Mouse (Mus musculus) skeletal muscle tissue, postnatal 0 days (tissue): ENCODE data around the gene Dzip1l. TPM values are rescaled to one million over a fixed set of nuclear protein-coding genes. Genes with fewer than 3 reads are reported as not detected.

Source experiments
- polyA plus RNA-seq: library from polyadenylated mRNA; unstranded; fragments of >200 nt; fragmentation: Nextera tagmentation; extraction: Ambion mirVana; gene quantifications from 2 replicates; pipeline ENCODE4 v1.2.1, GENCODE M21; 2015

The Dzip1l gene
- polyA plus RNA-seq = 4.4 TPM in 2 replicates

DNA sequence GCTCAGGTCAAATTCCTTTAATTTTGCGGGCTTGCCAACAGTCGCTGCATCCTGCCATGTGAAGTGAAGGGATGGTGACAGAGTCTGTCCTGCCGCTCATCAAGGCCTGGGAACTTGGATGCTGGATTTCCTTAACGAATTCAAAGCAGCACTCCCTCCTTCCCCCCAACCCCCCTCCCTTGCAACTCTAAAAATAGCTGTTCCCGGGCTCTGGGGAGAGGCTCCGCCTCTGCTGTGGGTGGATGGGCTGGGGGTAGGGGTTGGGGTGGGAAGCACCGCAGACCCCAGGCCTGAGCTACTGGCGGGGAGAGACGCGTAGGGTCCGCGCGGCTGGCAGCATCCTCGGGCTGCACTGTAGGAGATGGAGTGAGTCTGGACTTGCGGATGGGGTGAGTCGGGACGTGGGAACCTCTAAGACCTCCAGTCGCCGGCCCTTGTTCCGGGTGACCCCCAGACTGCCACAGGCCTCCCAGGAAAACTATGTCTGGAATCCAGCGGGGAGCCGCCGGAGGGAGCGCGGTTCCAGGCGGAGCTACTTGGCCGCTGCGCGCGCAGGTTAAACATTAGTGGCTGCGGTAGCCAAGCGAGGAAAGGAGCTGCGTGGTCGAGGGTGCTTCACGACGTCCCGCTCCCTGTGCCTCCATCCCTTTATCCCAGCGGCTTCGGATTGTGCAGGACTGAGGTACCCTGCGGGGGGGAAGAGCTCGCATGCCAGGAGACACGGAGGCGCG, at the start of gene Dzip1l:
Dzip1l (plus strand) TSS at position 216 of the 731 bp plus-strand sequence.

DNA sequence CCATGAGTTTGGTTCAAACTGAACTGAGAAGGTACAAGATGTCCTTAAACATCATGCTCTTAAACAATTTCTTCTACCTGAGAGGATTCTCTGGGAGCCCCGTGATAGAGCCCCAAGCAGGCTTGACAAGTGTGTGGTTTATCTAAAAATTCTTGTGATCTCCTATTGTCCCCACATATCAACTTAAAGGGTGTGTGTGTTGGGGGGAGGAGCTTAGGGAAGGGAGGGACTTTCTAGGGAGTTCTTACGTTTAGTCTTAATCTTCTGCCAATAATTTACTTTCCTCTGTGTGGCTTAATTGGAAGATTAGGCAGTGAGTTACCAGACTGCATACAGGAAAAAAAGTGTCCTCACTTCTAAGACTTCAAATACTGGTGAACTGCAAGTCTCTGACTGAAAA, 17.1 kb upstream of the Dzip1l start, which contains the start of gene A4gnt:
A4gnt (plus strand) TSS at position 301 of the 400 bp plus-strand sequence.

GRCm38 (mm10) chr9:99717134-99717533, 87.8 kb downstream of the Dzip1l start, which contains the start of gene Cldn18:
Gene Cldn18, minus strand, starts transcription at chr9:99717267.

Other genes with a start within 250 kb of the Dzip1l start
- 9.5 and 14.1 TPM in 2 replicates for gene Mras, start 192.1 kb upstream of the Dzip1l start, polyA plus RNA-seq
- gene Nme9, start 178.0 kb upstream of the Dzip1l start, polyA plus RNA-seq = not detected in 2 replicates
- gene Armc8, start 60.6 kb upstream of the Dzip1l start, polyA plus RNA-seq = 15.8 and 18.3 TPM in 2 replicates
- 9.8 and 10.1 TPM in 2 replicates for gene Dbr1, start 53.7 kb upstream of the Dzip1l start, polyA plus RNA-seq
- not detected in 2 replicates for gene A4gnt, start 17.0 kb upstream of the Dzip1l start, polyA plus RNA-seq
- gene Cldn18, start 87.8 kb downstream of the Dzip1l start, polyA plus RNA-seq = 0.06 TPM in 1 of 2 replicates, not detected in the other
- gene Sox14, start 246.7 kb downstream of the Dzip1l start, polyA plus RNA-seq = not detected in 2 replicates